Mouse (Mus musculus) heart, postnatal 14 days (tissue): Measurements from ENCODE around the gene Lrrfip1. TPM values are rescaled to one million over a fixed set of nuclear protein-coding genes. Genes with fewer than 3 reads are reported as not detected.

ENCODE experiments used
- DNase-seq, 2 experiments: peaks; one replicate each; pipeline ENCODE4 v3.0.0; 2021 to 2022
- intact Hi-C: fragments of 180-260 bp; cut with DNase I; formaldehyde crosslinking; loops from one replicate; pipeline ENCODE4 v1.15.1; 2025
- total RNA-seq, 2 experiments: library from RNA; stranded (reverse); gene quantifications; 2 replicates each; pipeline ENCODE4 v1.2.3; 2021

Lrrfip1 gene
- total RNA-seq, 2 experiments from 2014 or later, result 101 to 109 TPM

DNA sequence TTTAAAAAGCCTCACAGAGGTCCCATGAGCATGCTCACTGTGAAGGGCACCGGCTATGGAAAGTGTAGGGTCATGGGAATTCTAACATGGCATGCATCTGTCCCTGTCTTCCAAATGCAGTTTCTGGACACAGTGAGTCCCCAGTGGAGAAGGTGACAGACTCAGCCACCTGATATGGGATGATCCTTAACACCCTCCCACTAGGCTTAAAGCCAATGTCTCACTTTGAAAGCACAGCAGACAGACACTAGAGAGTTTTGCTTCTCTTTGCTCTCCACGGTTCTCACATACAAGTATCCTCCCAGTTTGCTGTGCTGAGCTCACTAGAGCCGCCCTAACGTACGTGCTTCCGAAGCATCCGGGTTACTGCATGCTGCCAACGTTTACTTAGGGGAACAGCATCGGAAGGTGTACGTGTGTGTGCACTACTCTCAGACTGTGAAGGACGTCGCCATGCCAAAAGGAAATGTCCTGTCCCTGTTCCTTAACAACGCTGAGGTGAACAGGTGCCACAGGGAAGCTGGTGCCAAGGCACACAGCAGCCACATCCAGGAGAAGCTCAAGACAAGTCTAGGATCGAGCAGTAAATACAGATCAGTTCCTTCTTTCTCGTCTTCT is 104.9 kb downstream of the Lrrfip1 start:
- intact Hi-C loops, result no loop called here
- no peak for DNase-seq

DNA sequence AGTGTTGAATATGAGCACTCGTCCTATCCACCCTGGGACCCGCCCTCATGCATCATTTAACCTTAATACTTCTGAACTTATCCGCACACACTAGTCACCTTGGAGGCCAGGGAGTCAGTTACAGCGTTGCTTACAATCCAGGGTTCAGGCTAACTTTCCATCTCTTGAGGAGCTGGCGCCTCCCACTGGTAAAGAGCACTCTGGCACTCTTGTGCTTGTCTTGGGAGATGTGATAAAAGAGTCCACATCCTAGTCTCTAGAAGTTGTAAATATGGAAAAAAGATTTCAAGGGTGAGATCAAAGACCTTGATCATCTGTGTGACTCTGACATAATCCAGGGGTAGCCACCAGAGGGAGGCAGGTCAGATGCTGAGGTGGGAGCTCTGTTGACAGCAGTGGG is 109.0 kb downstream of the Lrrfip1 start:
- DNase-seq, result no peak
- intact Hi-C loops, result no loop called here

DNA sequence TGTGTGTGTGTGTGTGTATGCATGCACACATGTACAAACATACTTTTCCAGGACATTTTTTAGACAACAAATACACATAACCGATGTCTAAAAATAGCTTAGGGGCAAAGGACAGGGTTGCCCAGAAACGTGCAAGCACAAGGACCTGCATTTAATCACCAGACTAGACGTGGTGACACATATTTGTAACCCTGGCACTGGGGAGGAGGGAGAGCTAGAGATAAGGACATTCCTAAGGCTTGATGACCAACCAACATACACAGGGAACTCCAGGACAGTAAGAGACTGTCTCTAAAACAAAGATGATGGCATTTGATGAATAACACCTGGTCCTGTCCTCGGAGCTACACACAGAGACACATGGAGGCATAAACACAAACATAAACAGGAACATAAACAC is 110.8 kb downstream of the Lrrfip1 start:
- intact Hi-C loops, result no loop called here
- no peak for DNase-seq

DNA sequence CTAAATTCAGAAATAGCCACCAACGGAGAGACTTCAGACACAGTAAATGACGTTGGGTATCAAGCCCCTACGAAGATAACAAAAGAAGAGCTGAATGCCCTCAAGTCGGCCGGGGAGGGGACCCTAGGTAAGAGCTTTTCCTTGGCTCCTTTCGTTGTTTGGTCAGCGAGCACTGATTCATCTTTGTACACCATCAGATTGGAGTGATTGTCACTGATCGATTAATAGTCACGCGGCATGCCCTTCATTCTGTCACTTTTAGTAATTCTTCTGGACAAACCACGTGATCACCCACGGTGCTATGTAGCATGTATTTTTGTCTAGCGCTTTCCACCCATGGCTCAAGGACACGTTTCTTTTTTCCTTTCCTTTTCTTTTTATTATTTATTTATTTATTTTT is 113.6 kb downstream of the Lrrfip1 start:
- intact Hi-C loops, result no loop called here

DNA sequence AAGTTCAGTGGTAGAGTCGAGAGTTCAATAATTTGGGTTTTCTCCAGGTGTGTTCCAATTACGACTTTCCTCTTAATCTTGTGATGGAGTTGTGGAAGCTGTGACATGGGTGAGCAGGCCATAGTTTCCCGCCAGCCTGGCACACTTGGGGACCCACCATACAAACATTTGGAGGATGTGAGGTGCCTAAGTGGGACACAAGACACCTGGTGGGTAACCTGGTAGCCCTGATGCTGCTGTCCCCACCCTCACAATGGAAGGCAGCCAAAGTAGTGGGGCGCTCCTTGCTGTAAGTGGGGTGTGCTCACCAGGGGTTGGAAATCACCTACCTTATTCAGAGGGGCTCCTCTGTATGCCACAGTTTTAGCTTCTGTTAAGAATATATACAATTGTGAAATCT is 114.1 kb downstream of the Lrrfip1 start:
- no peak for DNase-seq
- intact Hi-C loops, result no loop called here

More for the DNA sequence above, 113.6 kb downstream of the Lrrfip1 start:
- DNase-seq, result no peak

DNA sequence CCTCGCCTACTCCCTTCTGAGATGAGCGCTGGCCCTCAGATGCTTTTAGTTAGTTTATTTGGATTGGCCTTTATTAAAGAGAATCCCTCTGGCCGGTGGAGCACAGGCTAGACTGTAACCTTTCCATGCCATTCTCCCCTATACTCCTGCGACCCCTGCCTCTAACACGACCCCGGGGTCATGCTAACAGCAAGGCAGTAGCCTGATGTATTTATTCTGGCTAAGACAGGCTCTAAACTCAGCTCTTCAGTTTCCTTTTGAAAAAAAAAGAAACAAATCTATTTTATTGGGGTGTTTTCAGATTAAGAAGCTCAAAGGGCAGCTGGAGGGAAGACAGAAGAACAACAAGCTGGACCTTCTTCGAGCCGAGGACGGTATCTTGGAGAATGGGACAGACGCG is 123.6 kb downstream of the Lrrfip1 start:
- intact Hi-C loops, result no loop called here
- DNase-seq, result no peak

DNA sequence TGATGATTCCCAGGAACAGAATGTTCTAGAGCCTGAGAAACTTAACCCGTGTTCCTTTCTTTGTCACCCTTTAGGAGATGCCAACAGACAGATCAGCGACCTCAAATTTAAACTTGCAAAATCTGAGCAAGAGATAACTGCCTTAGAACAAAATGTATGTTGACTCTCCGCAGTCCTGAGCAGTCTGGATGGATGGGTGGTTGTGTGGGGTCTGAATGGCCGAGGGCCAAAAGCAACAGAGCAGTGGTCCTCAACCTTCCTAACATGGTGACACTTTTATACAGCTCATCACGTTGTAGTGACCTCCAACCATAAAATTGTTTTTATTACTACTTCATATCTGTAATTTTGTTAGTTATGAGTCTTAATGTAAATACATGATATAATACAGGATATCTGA is 124.5 kb downstream of the Lrrfip1 start:
- intact Hi-C loops, result no loop called here

DNA sequence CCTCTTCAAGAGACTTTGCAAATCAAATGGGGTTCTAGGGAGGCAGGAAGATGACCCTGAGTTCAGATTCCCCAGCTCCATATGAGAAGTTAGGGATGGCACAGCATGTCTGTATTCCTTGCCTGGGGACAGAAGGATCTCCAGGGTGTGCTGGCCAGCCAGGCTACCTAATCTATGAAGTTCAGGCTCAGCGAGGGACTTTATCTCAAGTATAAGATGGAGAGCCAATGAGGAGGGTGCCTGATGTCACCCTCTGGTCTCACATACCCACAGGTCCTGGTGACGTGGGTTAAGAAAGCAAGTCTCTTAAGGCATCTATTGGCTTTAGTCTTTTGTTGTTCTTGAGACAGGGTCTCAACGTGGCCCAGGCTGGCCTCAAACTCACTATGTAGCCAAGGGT is 124.9 kb downstream of the Lrrfip1 start:
- intact Hi-C loops, result no loop called here

More for the DNA sequence above, 124.5 kb downstream of the Lrrfip1 start:
- DNase-seq, result no peak

DNA sequence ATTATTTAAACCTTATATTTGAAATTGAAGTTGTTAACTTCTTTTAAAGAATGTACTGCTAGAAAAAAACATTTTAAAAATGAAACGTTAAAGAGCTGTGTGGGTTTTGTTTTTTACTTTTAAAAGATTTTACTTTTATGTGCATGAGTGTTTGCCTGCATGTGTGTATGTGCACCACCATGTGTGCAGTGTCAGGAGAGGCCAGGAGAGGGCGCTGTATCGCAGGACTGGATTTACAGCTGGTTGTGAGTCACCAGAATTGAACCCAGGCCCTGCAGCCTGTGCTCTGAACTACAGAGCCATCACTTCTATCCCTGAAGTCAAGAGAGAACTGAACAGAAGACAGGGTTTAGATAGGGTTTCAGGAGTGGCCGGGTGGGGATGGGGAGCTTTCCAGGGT is 130.3 kb downstream of the Lrrfip1 start:
- DNase-seq, result no peak
- intact Hi-C loops, result loop anchor here (1.0 kb wide), 1 partner anchor 8 kb away; no protein-coding TSS in a partner anchor

More for the DNA sequence above, 124.9 kb downstream of the Lrrfip1 start:
- DNase-seq, result no peak

DNA sequence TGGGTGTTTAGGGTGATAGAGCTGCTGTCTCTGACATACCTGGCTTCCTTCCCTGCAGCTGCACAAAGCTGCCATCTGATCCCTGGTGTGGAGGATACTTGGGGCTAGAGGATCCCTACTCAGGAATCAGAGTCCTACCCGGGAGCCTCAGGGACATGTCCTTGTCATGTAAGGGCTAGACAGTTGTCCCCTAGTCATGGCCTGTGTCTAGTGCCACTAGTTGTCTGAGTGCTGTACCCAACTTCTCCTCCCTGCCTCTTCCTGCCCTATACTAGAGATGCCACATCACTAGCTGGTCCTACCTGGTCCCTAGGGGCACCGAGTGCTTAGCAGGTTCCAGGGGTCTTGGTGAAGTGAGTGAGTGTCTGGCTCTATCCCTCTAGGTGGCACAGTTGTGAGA is 138.5 kb downstream of the Lrrfip1 start:
- no peak for DNase-seq
- intact Hi-C loops, result loop anchor here (1.0 kb wide), 1 partner anchor 8 kb away; no protein-coding TSS in a partner anchor

DNA sequence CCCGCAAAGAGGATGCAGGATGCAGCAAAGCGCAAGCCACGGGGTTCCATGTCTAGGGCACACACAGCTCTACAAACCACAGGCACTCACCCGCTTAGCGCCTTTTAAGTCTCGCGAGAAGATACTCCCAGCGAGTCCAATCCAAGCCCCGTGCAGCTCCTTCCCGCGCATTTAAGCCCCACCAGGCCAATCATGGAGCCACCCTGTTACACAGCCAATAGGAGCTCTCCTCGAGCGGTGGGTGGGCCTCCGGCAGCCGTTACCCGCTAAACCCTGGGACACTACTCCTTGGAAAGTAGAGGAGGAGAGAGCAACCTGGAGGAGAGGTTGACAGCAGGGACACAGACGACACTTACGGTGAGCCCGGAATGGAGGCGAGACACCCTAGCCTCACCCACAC is 146.3 kb downstream of the Lrrfip1 start, which contains the start of gene Rbm44:
Gene Rbm44 (plus strand): TSS at position 277 of the 400 bp plus-strand sequence.
- intact Hi-C loops, result no loop called here

DNA sequence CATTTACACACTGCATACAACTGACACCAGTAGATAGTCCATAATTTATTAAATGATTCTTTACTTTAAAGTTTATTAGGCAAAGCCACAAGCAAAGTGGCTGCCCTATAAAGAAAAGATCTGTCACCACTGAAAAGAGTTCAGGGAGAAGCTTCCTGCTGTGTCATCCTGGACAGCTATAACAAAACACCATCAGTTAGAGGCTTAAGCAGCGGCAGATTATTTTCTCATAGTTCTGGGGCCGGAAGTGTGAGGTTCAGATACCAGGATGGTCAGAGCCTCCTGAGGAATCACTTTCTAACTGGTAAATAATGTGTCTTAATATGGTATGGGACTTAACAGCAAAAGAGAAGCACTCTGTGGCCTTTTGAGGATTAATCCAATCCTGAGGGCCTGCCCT is 153.0 kb downstream of the Lrrfip1 start:
- DNase-seq, result no peak
- intact Hi-C loops, result no loop called here

More for the DNA sequence above, 146.3 kb downstream of the Lrrfip1 start, which contains the start of gene Rbm44:
- no peak for DNase-seq

DNA sequence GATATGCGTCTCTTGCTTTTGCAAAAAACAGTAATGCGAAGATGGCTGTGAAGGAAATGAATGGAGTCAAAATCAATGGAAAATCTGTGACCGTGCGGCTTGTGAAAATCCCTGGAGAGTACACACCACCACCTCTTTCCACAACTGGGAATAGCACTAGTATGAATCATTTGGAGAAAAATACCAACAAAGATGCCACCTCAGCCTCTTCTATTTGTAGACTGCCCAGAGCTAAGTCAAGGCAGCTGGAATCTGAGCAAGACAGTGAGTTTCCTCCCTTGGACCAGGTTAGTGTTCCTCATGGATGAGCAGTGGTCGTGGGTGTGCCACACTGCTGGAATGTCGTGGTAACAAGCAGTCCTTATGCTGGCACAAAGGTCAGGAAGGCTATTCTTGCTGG is 168.3 kb downstream of the Lrrfip1 start:
- intact Hi-C loops, result no loop called here
- no peak for DNase-seq

DNA sequence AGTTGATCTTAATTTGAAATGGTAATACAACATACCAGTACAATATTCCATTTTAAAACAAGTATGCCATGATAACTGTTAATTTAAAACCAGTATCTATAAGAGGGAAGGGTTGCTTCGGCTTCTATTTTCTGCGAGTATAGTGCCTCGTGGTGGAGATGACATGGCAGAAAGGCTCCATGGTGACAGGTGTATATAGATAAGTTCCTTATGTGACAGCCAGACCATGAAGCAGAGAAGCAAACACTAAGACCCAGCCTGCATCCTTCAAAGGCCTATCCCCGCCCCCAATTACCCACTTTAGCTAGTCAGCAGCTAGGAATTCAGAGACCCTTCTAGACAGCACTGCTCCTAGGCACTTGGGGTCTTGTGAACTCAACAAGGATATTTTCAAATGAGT is 170.6 kb downstream of the Lrrfip1 start:
- intact Hi-C loops, result no loop called here
- no peak for DNase-seq

DNA sequence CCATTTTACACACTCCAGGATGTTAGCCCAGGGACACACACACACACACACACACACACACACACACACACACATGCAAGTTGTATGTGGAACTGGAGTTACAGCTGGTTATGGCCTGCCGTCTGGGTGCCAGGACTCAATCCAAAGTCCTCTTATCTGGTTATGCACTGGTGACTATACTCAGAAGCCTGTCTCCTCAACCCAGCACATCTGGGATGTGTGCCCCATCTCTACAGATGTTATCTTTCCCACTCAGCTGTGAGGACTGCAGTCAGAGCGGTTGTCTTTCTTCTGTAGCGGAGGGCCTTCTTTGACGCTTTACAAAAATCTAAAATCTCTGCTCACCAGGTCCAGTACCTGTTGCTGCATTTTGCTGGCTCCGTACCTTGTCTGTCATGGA is 176.3 kb downstream of the Lrrfip1 start:
- DNase-seq, result no peak
- intact Hi-C loops, result loop anchor here (5.0 kb wide), 1 partner anchor 202 kb away; no protein-coding TSS in a partner anchor

DNA sequence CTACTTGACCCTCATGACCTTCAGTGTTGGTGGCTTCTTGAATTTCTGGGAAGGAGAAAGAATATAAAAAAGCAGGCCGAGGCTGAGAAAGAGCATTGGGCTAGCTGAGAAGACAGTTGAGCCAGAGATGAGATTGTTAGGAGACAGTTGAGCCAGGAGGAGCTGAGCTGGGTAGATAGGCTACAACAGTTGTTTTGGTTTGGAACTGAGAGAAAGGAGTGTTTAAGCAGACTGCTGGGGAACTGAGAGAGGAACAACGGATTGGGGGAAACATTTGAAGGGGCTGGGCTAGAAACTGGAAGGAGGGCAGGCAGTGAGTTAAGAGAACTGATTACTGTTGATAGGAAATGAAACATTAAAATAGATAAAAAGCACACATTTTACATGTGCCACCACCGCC is 177.5 kb downstream of the Lrrfip1 start:
- no peak for DNase-seq
- intact Hi-C loops, result loop anchor here (5.0 kb wide), 1 partner anchor 204 kb away; no protein-coding TSS in a partner anchor

DNA sequence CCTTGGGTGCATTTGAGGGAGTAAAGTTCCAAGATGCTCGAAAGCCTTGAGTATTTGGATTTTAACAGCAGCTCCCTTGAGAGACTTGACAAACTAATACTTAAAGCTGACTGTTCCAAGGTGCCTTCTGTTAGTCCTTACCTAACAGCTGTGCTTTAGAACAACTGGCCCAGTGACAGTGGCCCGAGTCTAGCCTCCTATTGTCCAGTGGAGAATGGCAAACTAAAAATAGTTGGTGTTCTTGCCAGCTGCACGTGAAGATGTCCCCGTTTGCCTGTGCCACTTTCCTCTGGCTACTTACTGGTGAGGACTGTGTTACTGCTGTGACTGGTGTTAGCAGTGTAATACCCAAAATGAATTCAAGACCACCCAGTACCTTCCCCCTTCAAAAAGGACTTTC is 178.3 kb downstream of the Lrrfip1 start:
- DNase-seq, result peak; percentile 24 to 38
- intact Hi-C loops, result loop anchor here (5.0 kb wide), 1 partner anchor 205 kb away; no protein-coding TSS in a partner anchor

Other genes starting within 250 kb of the Lrrfip1 start
- 100 to 1,000 TPM in 1 of 2 experiments, 10 to 100 TPM in 1; 90.3 to 105 TPM for gene Col6a3, start 154.8 kb upstream of the Lrrfip1 start, total RNA-seq
- gene Mlph, start 83.7 kb upstream of the Lrrfip1 start, total RNA-seq, result under 1 TPM; 0.41 to 0.86 TPM
- not detected for gene Prlh, start 45.6 kb upstream of the Lrrfip1 start, total RNA-seq
- gene Rab17, start 29.1 kb upstream of the Lrrfip1 start, total RNA-seq, result 1 to 10 TPM; 2.5 to 3.1 TPM
- under 1 TPM; 0.10 to 0.12 TPM for gene Rbm44, start 146.4 kb downstream of the Lrrfip1 start, total RNA-seq
- gene Ramp1, start 181.1 kb downstream of the Lrrfip1 start, total RNA-seq, result 10 to 100 TPM; 10.5 to 13.6 TPM